Mouse (Mus musculus) spleen, adult 12 weeks (tissue): ENCODE results near the gene Gm10697.
"Not testable (repeated sequence)": the region's sequence is repeated elsewhere in the genome, so short reads cannot be mapped to it uniquely, and the experiment has no call there.

Experiments
- DNase-seq: peaks from one replicate; pipeline ENCODE4 v3.0.0; 2022; ENCODE audit warnings: low spot score

Gm10697 gene

GRCm38 (mm10) chr3:94072544-94072943 is at the start of gene Gm10697:
TSS of gene Gm10697 (minus strand) at chr3:94072644.
- DNase-seq, result not testable (repeated sequence)

GRCm38 (mm10) chr3:94115071-94115470 is 42.6 kb upstream of the Gm10697 start:
- DNase-seq, result not testable (repeated sequence)

DNA sequence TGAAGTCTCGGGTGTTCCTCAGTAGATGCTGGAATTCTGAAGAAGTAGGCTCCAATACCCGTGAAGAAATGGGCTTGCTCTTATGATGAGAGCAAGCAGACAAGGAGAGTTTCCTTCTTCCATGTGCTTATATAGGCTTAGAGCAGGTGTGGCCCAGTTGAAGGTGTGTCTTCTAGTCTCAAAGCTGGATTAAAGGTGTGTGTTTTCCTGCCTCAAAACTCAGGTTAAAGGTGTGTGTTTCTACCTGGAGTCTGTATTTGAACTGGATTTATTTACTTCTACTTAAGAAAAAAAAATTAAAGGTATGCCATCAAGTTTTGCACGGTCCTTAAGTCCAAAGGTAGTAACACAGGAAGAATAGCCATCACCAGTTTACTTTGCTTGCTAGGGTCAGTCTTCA is 17.7 kb downstream of the Gm10697 start, which contains the start of gene Gm9125:
Gene Gm9125, minus strand, starts transcription at position 101 of the 400 bp plus-strand sequence.
- DNase-seq, result not testable (repeated sequence)

- DNase-seq, result not testable (repeated sequence)
Measured at GRCm38 (mm10) chr3:94049566-94050121, 22.8 kb downstream of the Gm10697 start.

DNA sequence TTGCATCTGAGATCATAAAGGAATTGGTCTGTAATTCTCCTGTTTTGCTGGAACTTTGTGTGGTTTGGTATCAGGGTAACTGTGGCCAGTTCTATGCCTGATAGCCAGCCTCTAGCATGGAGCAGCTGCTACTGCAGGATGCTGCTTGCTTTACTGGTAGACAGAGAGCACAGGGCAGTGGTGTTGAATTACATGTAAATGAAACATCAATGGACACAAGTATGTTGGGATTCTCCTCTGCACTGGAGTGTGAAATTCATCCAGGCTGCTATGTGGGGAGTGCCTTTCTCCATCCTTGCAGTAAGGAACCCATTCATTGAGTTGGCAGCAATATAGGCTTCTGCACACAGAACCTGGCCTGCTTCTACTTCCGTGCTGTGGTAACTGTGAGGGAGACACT is 34.2 kb downstream of the Gm10697 start:
- DNase-seq, result not testable (repeated sequence)

DNA sequence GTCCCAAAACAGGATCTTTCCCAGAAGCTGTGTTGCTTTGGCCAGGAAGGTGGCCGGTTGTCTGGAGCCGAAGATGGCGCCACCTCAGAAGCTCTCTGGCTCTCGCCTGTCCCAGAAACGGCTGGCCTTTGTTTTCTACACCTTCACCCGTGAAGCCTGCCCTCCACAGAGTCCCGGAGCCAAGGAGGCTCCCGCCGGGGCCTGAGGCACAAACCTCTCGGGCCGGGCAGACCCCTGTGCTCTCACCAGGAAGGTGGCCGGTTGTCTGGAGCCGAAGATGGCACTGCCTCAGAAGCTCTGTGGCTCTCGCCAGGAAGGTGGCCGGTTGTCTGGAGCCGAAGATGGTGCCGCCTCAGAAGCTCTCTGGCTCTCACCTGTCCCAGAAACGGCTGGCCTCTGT is 38.0 kb downstream of the Gm10697 start:
- DNase-seq, result not testable (repeated sequence)
